Mouse (Mus musculus) heart, embryonic 13.5 days (tissue): ENCODE measurements around the gene Epb41l2. TPM values are rescaled to one million over a fixed set of nuclear protein-coding genes. Genes with fewer than 3 reads are reported as not detected.

Experiments used
- ATAC-seq: fragments of 200-750 bp; cut with Nextera tagmentation; 2 replicates; pipeline ENCODE4 v1.8.0; 2017; ENCODE audit warnings: moderate TSS enrichment; ENCODE audit not compliant: insufficient number of reproducible peaks, low FRiP score, low TSS enrichment; ENCODE audit errors: extremely low read depth
- H3K27ac ChIP-seq: fragments of 300-500 bp; sonication (generic); replicated peaks from 2 replicates; pipeline ENCODE4 v1.5.1; 2015; ENCODE audit warnings: moderate library complexity, mild to moderate bottlenecking, inconsistent platforms
- H3K27me3 ChIP-seq: fragments of 300-500 bp; sonication (generic); replicated peaks from 2 replicates; pipeline ENCODE4 v1.6.1; 2015; ENCODE audit warnings: mild to moderate bottlenecking, inconsistent platforms
- H3K36me3 ChIP-seq: fragments of 300-500 bp; sonication (generic); 2 replicates; pipeline ENCODE4 v1.6.1; 2015; ENCODE audit warnings: mild to moderate bottlenecking, inconsistent platforms
- H3K4me1 ChIP-seq: fragments of 300-500 bp; sonication (generic); 2 replicates; pipeline ENCODE4 v1.6.1; 2015; ENCODE audit warnings: inconsistent platforms
- H3K4me2 ChIP-seq: fragments of 300-500 bp; sonication (generic); 2 replicates; pipeline ENCODE4 v1.6.1; 2015; ENCODE audit warnings: inconsistent platforms, mild to moderate bottlenecking, moderate library complexity
- H3K4me3 ChIP-seq: fragments of 300-500 bp; sonication (generic); 2 replicates; pipeline ENCODE4 v1.5.1; 2015; ENCODE audit warnings: moderate library complexity, mild to moderate bottlenecking, inconsistent platforms
- H3K9ac ChIP-seq: fragments of 300-500 bp; sonication (generic); 2 replicates; pipeline ENCODE4 v1.6.1; 2015; ENCODE audit warnings: inconsistent platforms, mild to moderate bottlenecking, moderate library complexity
- H3K9me3 ChIP-seq: fragments of 300-500 bp; sonication (generic); 2 replicates; pipeline ENCODE4 v1.6.1; 2016; ENCODE audit warnings: inconsistent platforms
- WGBS: fragments of 180-500 bp; shearing (Covaris S2); methylation state at CpG from one replicate; pipeline ENCODE4 v1.1.7; 2015; ENCODE audit warnings: mixed read lengths; 5-methylcytosine and 5-hydroxymethylcytosine counted together
- polyA plus RNA-seq: library from polyadenylated mRNA; unstranded; fragments of >200 nt; fragmentation: Nextera tagmentation; extraction: Ambion mirVana; gene quantifications from 2 replicates; pipeline ENCODE4 v1.2.1, GENCODE M21; 2015

Epb41l2 gene
- polyA plus RNA-seq, 1 experiment from 2014 or later, result 45.8 TPM

DNA sequence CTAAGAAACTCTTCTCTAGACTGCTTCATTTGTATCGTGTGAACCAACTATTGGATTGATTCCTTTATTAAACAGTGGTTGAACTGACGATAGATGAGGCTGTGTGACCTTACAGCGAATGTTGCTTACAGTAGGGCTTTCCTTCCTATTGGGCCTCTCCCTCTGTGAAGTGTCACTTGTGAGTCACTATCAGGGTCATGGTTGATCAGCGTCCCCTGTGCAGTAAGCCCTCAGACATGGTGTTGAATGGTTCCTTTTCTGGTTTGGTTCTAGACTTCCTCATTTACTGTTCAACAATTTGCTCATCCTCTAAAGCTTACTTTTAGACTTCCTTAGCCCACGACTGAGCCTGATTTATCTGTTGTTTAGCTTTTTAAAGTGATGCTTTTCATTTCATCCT, 7.1 kb downstream of the Epb41l2 start:
- Histone ChIP-seq H3K9me3 (no peaks in the 10 kb centered on the region), H3K36me3 (no peaks in the 10 kb centered on the region), H3K27me3 (no peaks in the 10 kb centered on the region), H3K27ac (0 out of 2 replicates have a peak overlapping the region, but pooled peaks have one; percentile 61), H3K4me1 (peaks cover 84% of the 10 kb centered on the region), H3K9ac (no peak overlapping the region), H3K4me3 (no peak overlapping the region), H3K4me2 (no peak overlapping the region)
- 56% methylated on average over 5 of the region's 5 CpGs for WGBS
- ATAC-seq, result no peak

DNA sequence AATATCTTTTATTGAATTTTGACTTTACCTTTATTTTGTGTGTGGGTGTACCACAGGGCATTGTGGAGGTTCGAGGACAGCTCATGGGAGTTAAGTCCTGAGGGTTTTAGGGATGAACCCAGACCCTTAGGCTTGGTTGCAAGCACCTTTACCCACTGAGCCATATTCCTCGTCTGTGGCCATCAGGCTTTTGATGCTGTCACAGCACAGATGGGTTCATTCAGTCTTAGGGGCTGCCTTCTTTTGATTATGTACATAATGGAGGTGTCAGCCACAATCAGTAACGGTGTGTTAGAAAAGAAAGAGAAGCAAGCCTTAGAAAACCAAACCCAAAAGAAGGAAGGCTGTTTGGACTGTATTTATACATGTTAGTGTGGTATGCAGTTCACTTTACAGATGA, 9.3 kb downstream of the Epb41l2 start:
- H3K27ac ChIP-seq, result no peak overlapping the region
- no peak overlapping the region for H3K4me2 ChIP-seq
- H3K36me3 ChIP-seq, result no peaks in the 10 kb centered on the region
- no peaks in the 10 kb centered on the region for H3K9me3 ChIP-seq
- H3K9ac ChIP-seq, result no peak overlapping the region
- no peak for ATAC-seq
- H3K4me1 ChIP-seq, result peaks cover 87% of the 10 kb centered on the region
- no peaks in the 10 kb centered on the region for H3K27me3 ChIP-seq
- H3K4me3 ChIP-seq, result no peak overlapping the region
- 74% methylated on average over 3 of the region's 3 CpGs for WGBS

DNA sequence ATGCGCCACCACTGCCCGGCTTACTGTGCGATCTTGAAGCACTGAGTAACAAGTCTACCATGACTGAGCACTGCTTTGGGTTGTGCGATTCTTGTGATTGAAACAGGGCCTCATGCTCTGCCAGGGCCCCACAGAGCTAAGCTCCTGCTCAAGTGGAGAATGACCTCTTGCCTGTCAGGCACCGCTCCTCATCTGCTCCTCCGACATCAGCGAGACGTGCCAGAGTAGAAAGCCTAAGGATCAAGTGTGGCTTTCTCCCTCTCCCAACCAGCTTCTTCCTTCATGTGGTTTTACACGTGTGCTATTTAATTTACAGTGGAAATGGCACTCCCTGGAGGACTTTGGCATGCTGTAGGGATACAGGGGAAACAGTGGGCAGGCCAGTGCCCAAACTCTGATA, 10.1 kb downstream of the Epb41l2 start:
- no peaks in the 10 kb centered on the region for H3K36me3 ChIP-seq
- no peaks in the 10 kb centered on the region for H3K27me3 ChIP-seq
- peaks cover 91% of the 10 kb centered on the region for H3K4me1 ChIP-seq
- WGBS, result 70% methylated on average over 9 of the region's 9 CpGs
- H3K4me2 ChIP-seq, result 0 out of 2 replicates have a peak overlapping the region, but pooled peaks have one; percentile 5
- H3K4me3 ChIP-seq, result no peak overlapping the region
- no peak for ATAC-seq
- H3K9me3 ChIP-seq, result no peaks in the 10 kb centered on the region
- no peak overlapping the region for H3K9ac ChIP-seq
- H3K27ac ChIP-seq, result peak overlapping the region; percentile 39; the same call in 1 of the 2 replicates

DNA sequence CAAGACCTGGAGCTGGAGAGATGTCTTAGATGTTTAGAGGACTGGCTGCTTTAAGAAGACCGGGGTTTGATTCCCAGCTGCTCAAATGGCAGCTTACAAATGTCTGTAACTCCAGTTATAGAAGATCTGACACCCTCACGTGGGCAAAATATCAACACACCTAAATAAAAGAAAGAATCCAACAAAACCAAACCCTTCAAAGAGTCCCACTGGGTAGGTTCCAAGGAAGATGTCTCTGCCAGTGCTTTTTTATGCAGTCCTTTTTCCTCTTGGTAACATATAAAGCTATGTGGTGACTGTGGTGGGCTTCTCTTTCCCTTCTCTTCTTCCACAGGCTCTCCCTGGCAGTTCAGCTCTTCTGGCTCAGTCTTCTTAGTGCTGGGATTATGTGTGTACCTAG, 11.7 kb downstream of the Epb41l2 start:
- Histone ChIP-seq H3K4me1 (peaks cover 80% of the 10 kb centered on the region), H3K4me3 (no peak overlapping the region), H3K27ac (peak overlapping the region; percentile 52), H3K9ac (no peak overlapping the region), H3K9me3 (no peaks in the 10 kb centered on the region), H3K4me2 (peak overlapping the region; percentile 39), H3K27me3 (no peaks in the 10 kb centered on the region), H3K36me3 (no peaks in the 10 kb centered on the region)
- WGBS, result 69% methylated on average over 2 of the region's 2 CpGs
- no peak for ATAC-seq

DNA sequence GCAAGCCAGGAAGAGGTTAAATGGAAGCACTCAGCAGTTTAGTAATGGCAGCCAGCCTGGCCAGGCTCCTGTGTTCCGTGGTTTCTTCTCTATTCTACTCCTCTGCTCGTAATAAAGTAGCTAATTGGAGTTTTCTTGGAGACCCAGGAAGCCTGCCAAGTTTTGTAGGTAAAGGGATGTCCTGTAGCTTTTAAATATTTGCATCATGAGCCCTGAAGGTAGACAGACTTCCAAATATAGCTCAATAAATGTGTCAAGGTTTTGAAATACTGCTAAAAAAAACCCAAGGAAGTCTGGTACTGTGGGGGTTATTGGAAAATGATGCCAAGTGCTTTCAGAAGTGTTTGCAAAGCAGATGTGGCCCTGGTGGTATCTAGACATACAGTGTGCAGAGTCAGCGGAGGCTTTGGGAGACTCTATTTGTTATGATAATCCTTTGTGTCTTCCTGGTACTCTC, 12.3 kb downstream of the Epb41l2 start:
- H3K4me1 ChIP-seq, result peaks cover 74% of the 10 kb centered on the region
- no peak overlapping the region for H3K9ac ChIP-seq
- 18% methylated on average over 3 of the region's 3 CpGs for WGBS
- H3K4me3 ChIP-seq, result no peak overlapping the region
- peak overlapping the region; percentile 52 for H3K27ac ChIP-seq
- 0 out of 2 replicates have a peak, but pooled peaks cover 3% of the 10 kb centered on the region for H3K36me3 ChIP-seq
- no peaks in the 10 kb centered on the region for H3K9me3 ChIP-seq
- ATAC-seq, result no peak
- no peaks in the 10 kb centered on the region for H3K27me3 ChIP-seq
- H3K4me2 ChIP-seq, result peak overlapping the region; percentile 39

DNA sequence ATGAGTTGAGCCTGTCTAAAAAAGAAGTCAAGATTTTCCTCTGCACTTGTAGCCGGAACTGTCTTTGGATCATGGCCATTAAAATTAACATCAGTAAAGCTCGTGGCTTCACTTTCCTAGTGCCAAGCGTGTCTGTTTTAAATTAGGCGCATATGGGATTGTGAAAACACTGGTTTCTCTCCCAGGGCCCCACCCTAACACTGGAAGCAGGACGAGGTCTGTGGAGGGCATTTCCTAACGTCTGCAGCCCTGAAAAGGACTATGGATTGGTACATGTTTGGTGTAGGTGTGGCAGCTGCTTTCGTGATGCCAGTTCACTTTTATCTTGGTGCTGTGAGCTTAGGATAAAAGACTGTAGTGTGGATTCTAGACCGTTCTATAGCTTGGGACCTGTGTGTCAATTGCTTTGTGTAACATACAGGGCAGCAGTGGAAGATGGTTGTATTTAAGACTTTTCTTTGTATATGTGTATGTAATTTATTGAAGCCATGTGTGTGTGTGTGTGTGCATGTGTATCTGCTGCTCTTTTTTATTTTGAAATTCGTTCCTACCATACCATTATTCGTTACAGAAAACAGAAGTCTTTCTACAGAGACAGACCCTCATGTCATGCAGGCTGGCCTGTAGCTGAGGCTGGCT, 13.0 kb downstream of the Epb41l2 start:
- WGBS, result 42% methylated on average over 10 of the region's 10 CpGs
- Histone ChIP-seq H3K36me3 (peaks cover 10% of the 10 kb centered on the region), H3K4me3 (no peak overlapping the region), H3K9me3 (no peaks in the 10 kb centered on the region), H3K4me2 (peak overlapping the region; percentile 39), H3K27me3 (no peaks in the 10 kb centered on the region), H3K4me1 (peaks cover 69% of the 10 kb centered on the region), H3K9ac (no peak overlapping the region), H3K27ac (peak overlapping the region; percentile 52)
- no peak for ATAC-seq

DNA sequence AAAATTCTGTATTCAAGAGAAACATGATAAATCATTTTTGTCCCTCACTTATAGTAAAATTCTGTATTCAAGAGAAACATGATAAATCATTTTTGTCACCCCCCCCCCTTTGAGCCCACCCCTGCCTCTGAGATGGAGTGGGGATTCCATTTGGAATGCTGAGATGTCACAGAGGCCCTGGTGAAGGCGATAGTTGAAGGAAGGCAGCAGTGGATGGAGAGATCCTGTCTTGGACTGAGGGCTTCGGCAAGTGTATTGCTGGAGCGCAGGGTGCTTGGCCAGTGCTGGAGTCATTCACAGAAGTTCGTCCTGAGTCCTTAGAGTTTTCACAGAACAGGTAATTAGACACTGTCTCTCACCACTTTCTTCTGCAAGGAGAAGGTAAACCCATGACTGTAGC, 15.4 kb downstream of the Epb41l2 start:
- Histone ChIP-seq H3K27me3 (no peaks in the 10 kb centered on the region), H3K27ac (no peak overlapping the region), H3K4me1 (peaks cover 53% of the 10 kb centered on the region), H3K9me3 (no peaks in the 10 kb centered on the region), H3K9ac (no peak overlapping the region), H3K36me3 (peaks cover 23% of the 10 kb centered on the region), H3K4me2 (no peak overlapping the region), H3K4me3 (no peak overlapping the region)
- ATAC-seq, result no peak
- 61% methylated on average over 4 of the region's 4 CpGs for WGBS

DNA sequence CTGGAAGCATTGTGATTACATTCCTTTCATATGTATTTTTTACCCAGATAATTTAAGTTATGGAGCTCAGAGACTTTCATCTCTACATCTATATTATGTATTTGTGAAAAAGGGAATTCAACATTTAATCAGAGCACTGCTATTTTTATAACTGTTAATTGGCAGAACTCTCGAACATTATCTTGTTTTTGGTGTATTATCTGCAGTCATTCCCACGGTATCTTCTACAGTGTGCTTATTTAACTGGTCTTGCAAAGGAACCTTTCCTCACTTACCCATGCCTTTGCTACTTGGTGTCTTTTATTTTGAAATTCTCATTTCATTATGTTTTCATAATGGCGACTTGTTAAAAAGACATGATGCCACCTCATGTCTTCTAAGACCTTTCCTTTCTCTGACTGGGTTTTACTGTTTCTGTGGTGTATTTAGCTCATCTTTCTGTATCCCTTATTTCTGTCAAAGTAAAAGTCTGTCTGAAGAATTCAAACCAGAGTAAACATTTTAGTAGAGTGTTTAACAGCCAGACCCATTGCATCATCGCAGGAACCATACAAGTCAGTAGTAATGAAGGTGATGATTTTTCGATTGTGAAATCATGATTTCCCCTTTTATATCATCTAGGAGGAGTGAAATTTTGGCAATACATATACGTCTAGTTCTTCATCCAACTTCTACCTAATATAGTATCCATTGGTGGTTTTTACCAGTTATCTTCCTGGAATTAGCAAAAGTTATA, 21.3 kb downstream of the Epb41l2 start:
- Histone ChIP-seq H3K4me1 (peaks cover 43% of the 10 kb centered on the region), H3K27ac (no peak overlapping the region), H3K36me3 (peaks cover 28% of the 10 kb centered on the region), H3K27me3 (no peaks in the 10 kb centered on the region), H3K9me3 (no peaks in the 10 kb centered on the region), H3K4me3 (no peak overlapping the region), H3K9ac (no peak overlapping the region), H3K4me2 (no peak overlapping the region)
- 51% methylated on average over 6 of the region's 6 CpGs for WGBS
- ATAC-seq, result no peak

DNA sequence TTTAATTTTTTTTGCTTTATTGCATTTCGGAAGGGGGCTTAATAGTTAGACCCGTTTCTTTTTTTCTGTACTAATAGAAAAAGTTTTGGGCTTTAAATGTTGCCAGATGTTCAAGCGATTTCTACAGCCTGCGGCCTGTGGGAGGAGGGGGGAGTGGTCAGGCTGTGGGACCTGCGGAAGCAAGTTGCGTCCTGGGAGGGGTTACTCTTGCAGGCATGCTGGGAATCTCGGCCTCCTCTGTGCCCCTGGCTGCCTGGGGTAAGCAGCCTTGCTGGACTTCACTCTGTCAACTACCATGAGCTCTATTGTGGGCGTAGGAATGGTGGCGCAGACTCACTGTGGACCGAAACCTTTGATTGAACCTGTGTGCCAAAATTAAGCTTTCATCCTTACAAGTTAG, 22.4 kb downstream of the Epb41l2 start:
- H3K4me2 ChIP-seq, result peak overlapping the region; percentile 22; the same call in 1 of the 2 replicates
- no peak for ATAC-seq
- H3K4me1 ChIP-seq, result peaks cover 53% of the 10 kb centered on the region
- no peak overlapping the region for H3K4me3 ChIP-seq
- WGBS, result 54% methylated on average over 10 of the region's 10 CpGs
- no peak overlapping the region for H3K27ac ChIP-seq
- peaks cover 25% of the 10 kb centered on the region for H3K36me3 ChIP-seq
- H3K9me3 ChIP-seq, result no peaks in the 10 kb centered on the region
- no peaks in the 10 kb centered on the region for H3K27me3 ChIP-seq
- H3K9ac ChIP-seq, result no peak overlapping the region

DNA sequence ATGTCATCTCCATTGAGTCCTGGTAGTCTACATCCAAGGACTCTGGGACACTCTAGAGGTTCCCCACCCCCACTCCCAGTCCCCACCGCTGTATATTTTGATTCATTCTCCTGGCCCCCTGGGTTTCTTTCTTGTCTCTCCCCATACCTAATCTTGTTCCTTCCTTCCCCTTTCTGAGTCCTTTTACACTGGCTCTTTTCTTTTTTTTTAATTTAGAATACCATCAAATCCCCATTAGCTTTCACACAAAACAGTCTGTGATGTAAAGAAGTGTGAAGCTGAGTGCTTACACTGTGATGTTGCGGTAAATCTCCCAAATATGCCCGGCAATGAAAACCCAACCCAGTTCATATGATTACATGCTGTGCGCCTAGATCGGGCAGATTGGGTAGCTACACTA, 23.6 kb downstream of the Epb41l2 start:
- no peaks in the 10 kb centered on the region for H3K27me3 ChIP-seq
- WGBS, result 66% methylated on average over 5 of the region's 5 CpGs
- ATAC-seq, result no peak
- peaks cover 13% of the 10 kb centered on the region for H3K36me3 ChIP-seq
- no peak overlapping the region for H3K27ac ChIP-seq
- no peak overlapping the region for H3K4me3 ChIP-seq
- H3K4me1 ChIP-seq, result peaks cover 65% of the 10 kb centered on the region
- H3K9me3 ChIP-seq, result no peaks in the 10 kb centered on the region
- H3K4me2 ChIP-seq, result no peak overlapping the region
- H3K9ac ChIP-seq, result no peak overlapping the region

DNA sequence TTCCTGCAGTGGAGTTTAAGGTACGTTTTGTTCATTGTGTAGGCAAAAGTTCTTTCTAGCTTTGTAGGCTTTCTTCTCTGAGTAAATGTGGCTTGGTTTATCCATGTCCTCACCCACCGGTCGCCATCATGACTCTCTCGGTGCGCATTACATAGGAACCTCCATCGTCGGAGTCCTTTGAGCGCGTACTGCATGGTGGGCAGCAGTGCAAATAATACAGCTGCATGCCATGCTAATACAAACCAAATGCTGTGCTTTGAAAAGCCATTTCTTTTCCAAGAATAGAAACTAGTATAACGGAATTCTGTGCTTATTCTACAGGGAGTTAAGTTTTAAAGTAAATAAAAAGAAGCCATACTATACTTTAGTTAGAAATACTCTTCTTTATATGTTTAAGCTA, 24.8 kb downstream of the Epb41l2 start:
- Histone ChIP-seq H3K9ac (no peak overlapping the region), H3K36me3 (peaks cover 5% of the 10 kb centered on the region; the same call in 1 of the 2 replicates), H3K27ac (no peak overlapping the region), H3K4me2 (no peak overlapping the region), H3K4me3 (no peak overlapping the region), H3K9me3 (no peaks in the 10 kb centered on the region), H3K4me1 (peaks cover 77% of the 10 kb centered on the region), H3K27me3 (no peaks in the 10 kb centered on the region)
- no peak for ATAC-seq
- WGBS, result 85% methylated on average over 10 of the region's 10 CpGs
